Mouse (Mus musculus) T-helper 17 cell (primary cell): ENCODE data around the gene Fbxl15.

Source experiments
- in situ Hi-C, 2 experiments: fragments of 300-600 bp; cut with MboI, MseI; formaldehyde crosslinking; loops; 1 replicate in 1 of 2; 2 replicates in 1 of 2; pipeline ENCODE4 v1.15.1; 2025; ENCODE audit warnings: high pct_unique_total_duplicates in 2 of 2

Fbxl15 gene

GRCm38 (mm10) chr19:46344710-46345419 lies 16.9 kb downstream of the Fbxl15 start:
- in situ Hi-C loops: no loop called here

GRCm38 (mm10) chr19:46347146-46347545 lies 19.2 kb downstream of the Fbxl15 start:
- in situ Hi-C loops: no loop called here

- in situ Hi-C loops: no loop called here
These were observed 20.1 kb downstream of the Fbxl15 start for GRCm38 (mm10) chr19:46347936-46348668.

- in situ Hi-C loops: no loop called here
These were observed 20.9 kb downstream of the Fbxl15 start for GRCm38 (mm10) chr19:46348761-46349458.

- in situ Hi-C loops: no loop called here
These were observed 21.6 kb downstream of the Fbxl15 start for GRCm38 (mm10) chr19:46349550-46349949.

- in situ Hi-C loops: no loop called here
These were observed 22.4 kb downstream of the Fbxl15 start, which contains the start of gene 2310034G01Rik for GRCm38 (mm10) chr19:46350168-46350932. Gene 2310034G01Rik (minus strand): TSS chr19:46350302.

GRCm38 (mm10) chr19:46356701-46357138 lies 28.7 kb downstream of the Fbxl15 start:
- in situ Hi-C loops: no loop called here

GRCm38 (mm10) chr19:46357344-46358280 lies 29.6 kb downstream of the Fbxl15 start:
- in situ Hi-C loops: no loop called here

- in situ Hi-C loops: no loop called here
These were observed 30.4 kb downstream of the Fbxl15 start for GRCm38 (mm10) chr19:46358381-46358780.

GRCm38 (mm10) chr19:46362104-46362503 lies 34.1 kb downstream of the Fbxl15 start:
- in situ Hi-C loops: no loop called here

- in situ Hi-C loops: no loop called here
These were observed 35.5 kb downstream of the Fbxl15 start for GRCm38 (mm10) chr19:46363294-46364009.

GRCm38 (mm10) chr19:46367798-46368590 lies 40.0 kb downstream of the Fbxl15 start:
- in situ Hi-C loops: no loop called here

- in situ Hi-C loops: no loop called here
These were observed 41.2 kb downstream of the Fbxl15 start for GRCm38 (mm10) chr19:46369204-46369603.

GRCm38 (mm10) chr19:46374477-46375088 lies 46.6 kb downstream of the Fbxl15 start:
- in situ Hi-C loops: loop anchor here in 1 of 2 experiments (5.0 to 10.0 kb wide), 2 partner anchors 42 to 1440 kb away; partner anchors contain the start of gene Slf2

GRCm38 (mm10) chr19:46375489-46375888 lies 47.5 kb downstream of the Fbxl15 start:
- in situ Hi-C loops: loop anchor here in 1 of 2 experiments (10.0 kb wide), 1 partner anchor 1441 kb away; the partner anchor contains the start of gene Slf2

GRCm38 (mm10) chr19:46375891-46376290 lies 47.9 kb downstream of the Fbxl15 start:
- in situ Hi-C loops: loop anchor here in 1 of 2 experiments (10.0 kb wide), 1 partner anchor 1441 kb away; the partner anchor contains the start of gene Slf2
